Mouse (Mus musculus) liver, postnatal 0 days (tissue): ENCODE measurements around the gene Cd27.

ENCODE experiments used
- CTCF ChIP-seq: sonication (generic); IDR thresholded peaks from 2 replicates; pipeline ENCODE4 v1.5.1; 2016; ENCODE audit warnings: antibody characterized with exemption, low read depth
- EP300 ChIP-seq: IDR thresholded peaks from 2 replicates; pipeline ENCODE4 v1.6.1; 2016; ENCODE audit warnings: antibody characterized with exemption, low read depth, mild to moderate bottlenecking

DNA sequence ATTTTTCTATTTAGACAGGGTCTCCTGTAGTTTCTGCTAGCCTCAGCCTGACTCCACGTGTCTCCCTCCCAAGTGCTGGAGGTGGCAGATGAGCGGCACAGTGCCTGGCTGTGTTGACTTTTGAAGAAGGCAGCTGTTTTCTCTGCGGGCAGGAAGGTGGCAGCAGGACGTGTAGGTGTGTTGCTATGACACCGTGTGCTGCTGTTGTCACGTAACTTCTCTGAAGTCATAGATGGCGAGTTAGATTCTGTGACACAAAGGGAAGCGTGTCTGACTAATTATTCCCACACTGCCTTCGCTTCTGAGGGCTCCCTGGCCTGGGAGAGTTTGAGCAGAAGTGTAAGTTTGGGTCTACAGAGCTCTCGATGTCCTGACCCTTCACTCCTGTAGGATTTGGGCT lies 28.4 kb upstream of the Cd27 start:
- TF ChIP-seq CTCF (no peak), EP300 (no peak)
